Mouse (Mus musculus): ENCODE results near the gene Fxyd1. TPM values are rescaled to one million over a fixed set of nuclear protein-coding genes. Genes with fewer than 3 reads are reported as not detected.

Gene Fxyd1
- polyA plus RNA-seq, 1 experiment = 330 TPM

- no peak for DNase-seq
- no peaks in the 10 kb centered on the region for H3K4me1 ChIP-seq (ENCODE audit: control insufficient read depth, insufficient read depth, low read length)
- 77% methylated on average over 6 of the region's 6 CpGs for WGBS
Observed at GRCm38 (mm10) chr7:31070324-31070723, 13.3 kb upstream of the Fxyd1 start.

GRCm38 (mm10) chr7:31069491-31069890, 12.5 kb upstream of the Fxyd1 start:
- DNase-seq = no peak
- TF ChIP-seq CTCF (IDR thresholded peaks at IDR 0.05; ENCODE audit: insufficient read depth, low read length) (no peak), POLR2A (IDR thresholded peaks at IDR 0.05; ENCODE audit: borderline replicate concordance, extremely low read depth, low read depth, low read length) (no peak)
- Histone ChIP-seq H3K4me3 (replicated peaks; ENCODE audit: extremely low read depth, low read depth, low read length) (no peak overlapping the region), H3K4me1 (ENCODE audit: control insufficient read depth, insufficient read depth, low read length) (no peaks in the 10 kb centered on the region)
- WGBS = 86% methylated on average over 14 of the region's 14 CpGs

More at GRCm38 (mm10) chr7:31070324-31070723, 13.3 kb upstream of the Fxyd1 start:
- H3K4me3 ChIP-seq (replicated peaks; ENCODE audit: extremely low read depth, low read depth, low read length) = no peak overlapping the region
- TF ChIP-seq POLR2A (IDR thresholded peaks at IDR 0.05; ENCODE audit: borderline replicate concordance, extremely low read depth, low read depth, low read length) (no peak), CTCF (IDR thresholded peaks at IDR 0.05; ENCODE audit: insufficient read depth, low read length) (no peak)

- no peak for DNase-seq
- Histone ChIP-seq H3K4me3 (replicated peaks; ENCODE audit: extremely low read depth, low read depth, low read length) (no peak overlapping the region), H3K4me1 (ENCODE audit: control insufficient read depth, insufficient read depth, low read length) (no peaks in the 10 kb centered on the region)
- 34% methylated on average over 5 of the region's 5 CpGs for WGBS
- TF ChIP-seq POLR2A (IDR thresholded peaks at IDR 0.05; ENCODE audit: borderline replicate concordance, extremely low read depth, low read depth, low read length) (no peak), CTCF (IDR thresholded peaks at IDR 0.05; ENCODE audit: insufficient read depth, low read length) (no peak)
Observed at GRCm38 (mm10) chr7:31067836-31068235, 10.8 kb upstream of the Fxyd1 start.

GRCm38 (mm10) chr7:31063074-31063560, 6.1 kb upstream of the Fxyd1 start:
- H3K4me3 ChIP-seq (replicated peaks; ENCODE audit: extremely low read depth, low read depth, low read length) = no peak overlapping the region
- WGBS = 79% methylated on average over 12 of the region's 12 CpGs
- no peak for DNase-seq
- no peaks in the 10 kb centered on the region for H3K4me1 ChIP-seq (ENCODE audit: control insufficient read depth, insufficient read depth, low read length)
- TF ChIP-seq CTCF (IDR thresholded peaks at IDR 0.05; ENCODE audit: insufficient read depth, low read length) = no peak
- no peak for TF ChIP-seq POLR2A (IDR thresholded peaks at IDR 0.05; ENCODE audit: borderline replicate concordance, extremely low read depth, low read depth, low read length)

GRCm38 (mm10) chr7:31060621-31061010, 3.6 kb upstream of the Fxyd1 start:
- DNase-seq = no peak
- H3K4me3 ChIP-seq (replicated peaks; ENCODE audit: extremely low read depth, low read depth, low read length) = no peak overlapping the region
- 91% methylated on average over 7 of the region's 7 CpGs for WGBS
- no peak for TF ChIP-seq CTCF (IDR thresholded peaks at IDR 0.05; ENCODE audit: insufficient read depth, low read length)
- TF ChIP-seq POLR2A (IDR thresholded peaks at IDR 0.05; ENCODE audit: borderline replicate concordance, extremely low read depth, low read depth, low read length) = no peak
- H3K4me1 ChIP-seq (ENCODE audit: control insufficient read depth, insufficient read depth, low read length) = no peaks in the 10 kb centered on the region

GRCm38 (mm10) chr7:31059919-31060620, 3.1 kb upstream of the Fxyd1 start:
- WGBS = 72% methylated on average over 11 of the region's 11 CpGs
- no peak for DNase-seq
- H3K4me3 ChIP-seq (replicated peaks; ENCODE audit: extremely low read depth, low read depth, low read length) = no peak overlapping the region
- TF ChIP-seq POLR2A (IDR thresholded peaks at IDR 0.05; ENCODE audit: borderline replicate concordance, extremely low read depth, low read depth, low read length) = no peak
- no peak for TF ChIP-seq CTCF (IDR thresholded peaks at IDR 0.05; ENCODE audit: insufficient read depth, low read length)
- no peaks in the 10 kb centered on the region for H3K4me1 ChIP-seq (ENCODE audit: control insufficient read depth, insufficient read depth, low read length)

- WGBS = 5% methylated on average over 2 of the region's 2 CpGs
- H3K4me1 ChIP-seq (ENCODE audit: control insufficient read depth, insufficient read depth, low read length) = no peaks in the 10 kb centered on the region
- TF ChIP-seq CTCF (IDR thresholded peaks at IDR 0.05; ENCODE audit: insufficient read depth, low read length) = peak; percentile 90
- no peak for TF ChIP-seq POLR2A (IDR thresholded peaks at IDR 0.05; ENCODE audit: borderline replicate concordance, extremely low read depth, low read depth, low read length)
- DNase-seq = peak; percentile 82
- no peak within 1 kb of the TSS for H3K4me3 ChIP-seq (replicated peaks; ENCODE audit: extremely low read depth, low read depth, low read length)
Observed at GRCm38 (mm10) chr7:31059108-31059507, 2.1 kb upstream of the Fxyd1 start, which contains the start of gene Lgi4. Gene Lgi4 (plus strand): TSS chr7:31059342.

GRCm38 (mm10) chr7:31058211-31058610, 1.2 kb upstream of the Fxyd1 start:
- DNase-seq = no peak
- 84% methylated on average over 6 of the region's 6 CpGs for WGBS
- Histone ChIP-seq H3K4me1 (ENCODE audit: control insufficient read depth, insufficient read depth, low read length) (no peaks in the 10 kb centered on the region), H3K4me3 (replicated peaks; ENCODE audit: extremely low read depth, low read depth, low read length) (no peak overlapping the region)
- no peak for TF ChIP-seq POLR2A (IDR thresholded peaks at IDR 0.05; ENCODE audit: borderline replicate concordance, extremely low read depth, low read depth, low read length)
- no peak for TF ChIP-seq CTCF (IDR thresholded peaks at IDR 0.05; ENCODE audit: insufficient read depth, low read length)

- Histone ChIP-seq H3K4me3 (replicated peaks; ENCODE audit: extremely low read depth, low read depth, low read length) (no peak overlapping the region), H3K4me1 (ENCODE audit: control insufficient read depth, insufficient read depth, low read length) (no peaks in the 10 kb centered on the region; the same call in 1 of the 2 replicates)
- no peak for TF ChIP-seq POLR2A (IDR thresholded peaks at IDR 0.05; ENCODE audit: borderline replicate concordance, extremely low read depth, low read depth, low read length)
- 67% methylated on average over 5 of the region's 5 CpGs for WGBS
- DNase-seq = no peak
Observed at GRCm38 (mm10) chr7:31057730-31058129, 731 bp upstream of the Fxyd1 start.

- Histone ChIP-seq H3K4me3 (replicated peaks; ENCODE audit: extremely low read depth, low read depth, low read length) (no peak overlapping the region), H3K4me1 (ENCODE audit: control insufficient read depth, insufficient read depth, low read length) (peaks cover 3% of the 10 kb centered on the region)
- 79% methylated on average over 7 of the region's 7 CpGs for WGBS
- TF ChIP-seq CTCF (IDR thresholded peaks at IDR 0.05; ENCODE audit: insufficient read depth, low read length) (no peak), POLR2A (IDR thresholded peaks at IDR 0.05; ENCODE audit: borderline replicate concordance, extremely low read depth, low read depth, low read length) (no peak)
- DNase-seq = no peak
Observed at GRCm38 (mm10) chr7:31056448-31056847, 551 bp downstream of the Fxyd1 start.

All from lung, adult 2 months (tissue).